Mouse (Mus musculus) cerebellum, adult 11-12 months (tissue): ENCODE results near the gene Gadd45a.
A peak's percentile ranks its signal among the peaks of the same experiment; 100 is the strongest.

ENCODE experiments used
- DNase-seq: peaks from one replicate; pipeline ENCODE4 v3.0.0; 2022

Gadd45a gene

DNA sequence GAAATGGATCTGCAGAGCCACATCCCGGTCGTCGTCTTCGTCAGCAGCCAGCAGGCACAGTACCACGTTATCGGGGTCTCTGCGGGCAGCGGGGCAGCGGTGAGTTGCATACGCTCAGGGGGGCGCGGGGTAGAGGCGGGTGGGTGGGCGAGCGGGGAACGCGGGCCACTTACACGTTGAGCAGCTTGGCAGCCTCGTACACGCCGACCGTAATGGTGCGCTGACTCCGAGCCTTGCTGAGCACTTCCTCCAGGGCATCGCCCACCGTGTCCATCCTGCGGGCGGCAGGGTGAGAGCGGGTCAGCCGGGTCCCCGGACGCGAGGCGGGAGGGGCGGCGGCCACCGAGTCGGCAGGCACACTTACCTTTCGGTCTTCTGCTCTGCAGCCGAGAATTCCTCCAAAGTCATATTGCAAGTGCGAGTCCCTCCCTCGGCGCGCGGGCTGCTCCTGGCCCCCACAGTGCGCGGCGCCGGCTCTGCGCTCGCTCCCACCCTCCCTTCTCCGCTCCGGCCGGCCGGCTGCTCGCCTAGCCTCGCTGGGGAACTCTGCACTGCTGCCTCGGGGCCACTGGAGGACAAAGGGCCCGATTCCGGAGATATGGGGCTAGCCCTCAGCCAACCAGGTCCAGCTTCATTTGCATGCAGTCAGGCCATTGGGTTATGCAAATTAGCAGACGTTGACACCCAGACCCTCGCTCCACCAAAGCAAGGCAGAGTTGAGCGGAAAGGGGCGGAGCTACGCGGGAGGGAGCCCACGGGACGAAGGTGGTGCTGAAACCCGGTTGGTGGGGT, at the start of gene Gadd45a:
TSS of gene Gadd45a (minus strand) at position 621 of the 792 bp plus-strand sequence.
- DNase-seq, result peak; percentile 99

DNA sequence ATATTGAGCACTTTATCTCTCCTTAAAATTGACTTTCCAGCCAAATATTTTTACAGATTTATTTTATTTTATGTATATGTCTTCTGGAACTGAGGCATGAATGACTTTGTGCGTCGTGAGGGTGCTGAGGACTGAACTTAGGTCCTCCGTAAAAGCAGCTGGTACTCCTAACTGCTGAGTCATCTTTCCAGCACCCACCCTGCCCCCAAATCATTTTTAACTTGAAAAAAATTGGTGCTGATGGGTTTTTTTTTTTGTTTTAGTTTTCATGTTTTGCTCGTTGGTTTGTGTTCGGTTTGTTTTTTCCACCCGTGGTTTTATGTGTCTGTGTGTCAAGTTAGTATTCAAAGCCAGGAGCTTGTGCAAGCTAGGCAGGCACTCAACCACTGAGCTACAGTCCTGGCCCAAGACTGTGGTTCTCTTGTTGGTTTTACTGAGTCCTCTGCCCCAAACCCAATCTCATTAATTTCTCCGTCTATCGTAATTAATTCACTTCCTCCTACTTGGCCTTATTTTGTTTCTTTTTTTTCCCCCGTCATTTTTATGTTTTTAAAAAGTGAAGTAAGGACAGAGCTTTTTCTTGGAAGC, 48.7 kb upstream of the Gadd45a start:
- DNase-seq, result no peak

DNA sequence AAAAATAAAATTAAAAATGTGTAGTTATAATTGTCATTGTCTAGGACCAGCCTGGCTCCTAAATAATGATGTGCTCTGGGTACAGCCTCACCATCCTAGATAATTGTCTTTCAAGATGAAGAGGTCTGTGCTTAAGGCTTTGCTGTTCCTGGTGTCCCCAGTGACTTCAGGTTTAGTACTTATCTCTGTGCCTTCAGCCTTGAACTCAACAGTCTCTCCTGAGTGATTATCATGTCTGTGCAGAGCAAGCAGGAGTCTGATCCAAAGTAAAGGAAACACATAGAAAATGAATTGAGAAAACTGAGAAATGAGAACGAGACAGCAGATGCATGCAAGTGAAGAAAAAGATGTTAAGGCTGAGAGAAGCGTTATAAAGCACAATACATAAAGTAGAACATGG, 47.2 kb upstream of the Gadd45a start:
- no peak for DNase-seq

DNA sequence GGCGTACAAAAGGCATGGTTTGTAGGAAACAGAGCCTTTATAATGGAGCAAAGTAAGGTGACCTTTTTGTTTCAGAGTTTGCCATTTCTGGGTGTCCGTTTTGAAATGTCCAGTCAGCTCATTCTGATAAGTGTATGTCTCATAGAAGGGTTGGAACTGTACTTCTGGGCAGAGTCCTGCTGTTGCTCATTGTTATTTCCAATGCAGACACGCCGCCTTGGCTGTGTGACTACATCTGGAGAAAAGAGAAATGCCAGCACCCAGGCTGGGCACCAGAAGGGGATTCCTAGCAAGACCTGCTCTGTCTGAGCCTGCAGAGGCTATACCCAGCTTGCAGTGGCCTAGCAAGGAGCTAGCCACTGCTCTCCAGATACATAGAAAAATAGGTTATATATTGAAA, 43.9 kb upstream of the Gadd45a start:
- DNase-seq, result no peak

DNA sequence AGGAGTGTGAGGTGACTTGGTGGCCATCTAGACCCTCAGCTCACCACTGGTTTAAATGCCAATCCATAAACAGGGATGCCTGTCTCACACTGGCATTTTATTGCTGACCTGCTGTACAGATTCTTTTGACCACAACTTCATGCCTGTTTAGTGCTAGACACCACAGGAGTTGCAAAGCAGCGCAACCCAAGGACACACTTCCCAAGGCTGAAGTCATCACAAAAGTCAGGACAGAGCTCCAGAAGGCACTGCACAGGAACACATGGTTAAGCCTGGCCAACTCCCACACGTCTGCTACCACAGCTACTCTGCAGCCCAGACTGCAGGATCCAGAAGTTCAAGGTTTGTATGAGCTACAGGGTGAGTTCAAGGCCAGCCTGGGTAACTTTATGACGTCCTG, 40.8 kb upstream of the Gadd45a start:
- DNase-seq, result no peak

DNA sequence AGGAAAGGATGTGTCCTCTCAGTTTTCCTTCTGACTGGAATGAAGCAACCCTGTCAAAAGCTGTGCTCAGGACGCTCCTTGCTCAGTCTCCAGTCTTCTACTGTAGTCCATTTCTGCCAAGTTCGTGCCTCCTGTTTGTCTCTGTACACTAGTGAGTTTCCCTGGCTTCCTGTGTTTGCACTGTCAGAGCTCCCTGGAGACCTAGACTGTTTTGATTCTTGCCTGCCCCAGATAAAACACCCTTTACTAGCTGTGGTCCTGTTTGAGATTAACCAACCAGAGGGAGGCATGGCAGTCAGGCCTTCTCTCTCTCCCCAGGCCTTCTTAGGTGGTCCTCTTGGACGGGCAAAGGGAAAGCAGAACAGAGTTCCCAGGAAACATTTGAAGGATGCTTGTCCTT, 40.2 kb upstream of the Gadd45a start:
- DNase-seq, result no peak

DNA sequence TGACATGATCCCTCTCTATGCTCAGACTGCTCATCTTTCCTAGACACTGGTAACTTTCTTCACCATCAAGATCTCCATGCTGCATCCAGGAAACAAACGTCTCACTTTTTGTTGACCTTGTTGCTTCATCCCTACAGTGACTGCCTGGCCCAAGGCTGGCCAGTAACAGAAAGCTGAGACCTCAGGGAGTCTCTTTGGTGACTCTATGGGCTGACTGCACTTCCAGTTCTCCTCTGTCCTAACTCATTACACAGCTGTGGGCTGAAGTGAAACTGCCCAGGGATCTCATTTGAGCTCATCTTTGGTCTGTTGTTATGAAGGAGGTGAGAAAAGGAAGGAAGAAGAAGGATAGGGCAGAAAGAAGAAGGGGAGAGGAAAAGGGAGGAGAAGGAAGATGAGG, 39.1 kb upstream of the Gadd45a start:
- no peak for DNase-seq

DNA sequence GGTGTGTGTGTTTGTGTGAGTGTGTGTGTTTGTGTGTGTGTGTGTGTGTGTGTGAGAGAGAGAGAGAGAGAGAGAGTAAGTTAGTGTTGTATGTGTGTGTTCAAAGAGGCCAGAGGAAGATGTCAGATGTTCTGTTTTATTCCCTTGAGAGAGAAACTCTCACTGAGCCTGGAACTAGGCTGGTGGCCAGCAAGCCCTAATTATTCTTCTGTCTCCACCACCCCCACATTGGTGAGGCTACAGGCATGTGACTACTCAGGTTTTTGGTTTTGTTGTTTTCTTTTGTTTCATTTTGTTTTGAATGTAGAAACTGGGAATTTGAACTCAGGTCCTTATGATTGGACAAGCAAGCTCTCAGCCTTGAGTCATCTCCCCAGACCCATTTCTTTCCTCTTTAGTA, 37.6 kb upstream of the Gadd45a start:
- no peak for DNase-seq

DNA sequence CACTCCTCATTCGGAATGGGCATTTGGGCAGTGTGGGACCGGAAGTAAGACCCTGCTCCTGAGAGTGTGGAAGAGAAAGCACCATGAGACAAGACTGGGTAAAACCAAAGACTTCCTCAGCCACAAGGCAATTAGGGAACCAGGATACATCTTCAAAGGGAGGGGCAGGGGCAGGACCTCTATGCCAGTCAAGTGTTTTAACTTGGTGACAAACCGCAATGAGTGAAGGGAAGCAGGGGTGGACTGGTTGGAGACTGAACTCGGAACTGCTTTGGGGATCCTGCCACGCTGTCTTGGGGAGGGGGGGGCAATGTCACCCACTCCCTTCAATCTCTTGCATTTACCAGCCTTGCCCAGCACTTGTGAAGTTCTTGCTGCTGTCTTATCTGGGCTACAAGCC, 36.7 kb upstream of the Gadd45a start:
- DNase-seq, result no peak

DNA sequence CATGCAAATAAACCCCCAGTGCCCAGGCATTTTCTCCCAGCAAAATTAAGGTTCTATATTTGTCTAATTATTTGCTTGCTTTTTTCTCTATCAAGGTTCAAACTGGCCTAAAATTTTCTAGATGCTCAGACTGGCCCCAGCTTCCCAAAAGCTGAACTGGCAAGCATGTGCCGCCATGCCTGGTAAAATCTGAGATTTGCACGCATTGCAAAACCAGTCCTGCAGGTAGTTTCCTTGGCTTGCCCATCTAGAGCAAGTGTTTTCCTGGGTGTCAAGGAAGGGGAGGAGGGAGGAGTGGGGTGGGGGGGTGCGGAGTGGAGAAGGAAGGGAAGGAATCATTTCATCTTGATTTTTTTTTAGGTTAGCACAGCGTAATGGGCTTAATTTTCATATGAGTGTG, 36.2 kb upstream of the Gadd45a start:
- DNase-seq, result no peak

DNA sequence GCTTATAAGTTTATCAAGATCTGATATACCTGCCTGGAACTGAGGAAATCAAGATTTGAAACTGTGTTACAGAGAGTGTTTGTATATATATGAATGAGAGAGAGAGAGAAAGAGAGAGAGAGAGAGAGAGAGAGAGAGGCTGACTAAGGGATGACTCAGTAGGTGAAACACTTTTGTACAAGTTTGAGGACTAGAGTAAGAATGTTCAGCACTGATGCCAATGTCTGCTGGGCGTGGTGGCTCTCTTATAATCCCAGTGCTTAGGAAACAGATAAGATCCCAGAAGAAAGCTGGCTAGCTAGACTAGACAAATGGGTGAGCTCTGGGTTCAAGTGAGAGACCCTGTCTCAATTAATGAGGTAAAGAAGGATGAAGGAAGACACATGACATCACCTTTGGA, 34.4 kb upstream of the Gadd45a start:
- no peak for DNase-seq

DNA sequence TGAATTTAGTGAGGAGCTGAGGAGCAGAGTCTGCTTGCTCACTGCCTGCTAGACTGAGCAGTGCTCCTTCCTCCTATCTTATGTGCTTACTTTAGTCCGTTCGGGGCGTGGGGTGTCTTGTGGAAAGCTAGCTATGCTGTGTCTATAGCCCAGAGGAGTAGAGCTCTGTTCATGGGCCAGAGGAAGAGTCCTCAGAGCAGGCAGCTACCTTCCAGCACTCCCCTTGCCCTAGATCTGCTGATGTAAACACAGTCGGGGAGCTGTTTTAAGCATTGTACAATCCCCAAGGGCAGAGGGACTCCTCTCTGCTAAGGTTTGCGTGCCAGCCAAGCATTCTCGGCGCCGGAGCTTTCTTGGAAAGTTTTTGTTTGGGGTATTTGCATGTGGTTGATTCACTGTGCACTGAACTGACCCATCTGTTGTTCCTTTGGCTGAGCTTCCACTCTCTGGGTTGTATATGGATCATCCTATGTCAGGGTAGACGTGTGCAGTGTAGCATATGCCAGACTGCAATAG, 32.6 kb upstream of the Gadd45a start:
- DNase-seq, result peak; percentile 10

DNA sequence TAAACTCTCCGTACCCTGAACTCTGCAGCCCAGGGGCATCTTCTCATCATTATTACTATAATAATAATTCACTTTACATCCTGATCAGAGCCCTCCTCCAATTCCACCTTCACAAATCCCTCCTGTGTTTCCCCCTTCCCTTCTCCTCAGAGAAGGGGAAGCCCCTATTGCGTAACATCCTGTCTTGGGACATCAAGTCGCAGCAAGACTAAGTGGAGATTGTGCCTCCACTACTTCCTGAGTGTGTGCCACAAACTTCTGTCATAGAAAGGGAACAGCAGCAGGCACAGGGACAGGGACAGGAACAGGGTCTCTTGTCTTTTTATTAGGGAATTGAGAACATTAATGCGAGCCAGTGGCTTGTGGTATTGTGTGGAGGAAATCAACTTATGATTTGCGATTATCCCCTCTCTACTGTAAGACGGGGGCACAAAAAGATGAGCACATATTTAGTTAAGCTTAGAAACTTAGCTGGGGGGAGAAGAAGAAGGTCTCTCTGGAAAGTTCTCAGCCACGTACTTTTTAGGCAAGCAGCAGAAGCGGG, 32.0 kb upstream of the Gadd45a start:
- no peak for DNase-seq

DNA sequence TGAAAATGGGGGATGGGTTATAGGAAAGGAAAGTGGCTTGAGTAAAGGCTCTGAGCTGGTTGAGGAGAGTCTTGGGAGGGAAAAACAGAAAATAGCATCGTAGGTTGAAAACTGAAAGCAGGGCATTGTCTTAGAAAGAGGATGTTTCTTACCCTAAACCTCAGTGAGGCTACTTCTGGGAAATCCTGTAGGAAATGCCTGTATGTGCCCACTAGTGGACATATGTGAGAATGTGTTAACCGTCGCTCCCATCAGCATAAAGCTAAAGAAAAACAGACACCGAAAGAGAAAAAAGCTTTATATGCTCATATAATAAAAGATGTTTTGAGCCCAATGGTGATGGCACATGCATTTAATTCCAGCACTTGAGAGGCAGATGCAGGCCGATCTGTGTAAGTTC, 22.8 kb upstream of the Gadd45a start:
- no peak for DNase-seq

DNA sequence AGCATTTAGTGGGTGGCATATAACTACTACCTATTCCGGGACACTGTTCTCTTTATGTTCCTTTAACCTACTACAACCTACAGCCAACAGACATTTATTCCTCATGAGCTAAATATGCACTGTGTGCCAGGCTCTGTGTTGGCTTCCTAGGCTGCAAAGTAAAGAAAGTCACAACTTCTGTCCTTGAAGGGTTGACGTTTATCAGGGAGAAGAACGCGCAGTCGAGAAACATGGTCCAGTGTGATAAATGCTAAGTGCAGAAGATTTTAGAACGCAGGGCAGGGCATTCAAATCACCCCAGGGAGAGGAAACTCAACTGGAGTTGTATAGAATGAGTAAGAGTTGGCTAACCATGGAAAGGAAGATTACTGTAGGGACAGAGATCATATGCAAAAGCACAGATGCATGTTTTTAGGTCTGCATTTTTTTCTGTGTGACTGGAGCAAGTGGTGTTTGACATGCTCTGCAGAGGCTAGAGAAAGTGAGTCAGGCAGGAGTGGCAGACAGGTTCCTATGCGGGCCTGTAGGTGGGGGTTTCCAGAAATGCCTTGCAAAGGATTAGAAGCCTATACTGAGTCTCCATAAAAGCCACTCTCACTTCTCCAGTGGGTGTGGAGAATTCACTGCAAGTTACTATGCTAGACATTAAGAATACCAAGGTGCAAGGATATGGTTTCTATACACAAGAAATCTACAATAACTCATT, 20.9 kb upstream of the Gadd45a start:
- no peak for DNase-seq

DNA sequence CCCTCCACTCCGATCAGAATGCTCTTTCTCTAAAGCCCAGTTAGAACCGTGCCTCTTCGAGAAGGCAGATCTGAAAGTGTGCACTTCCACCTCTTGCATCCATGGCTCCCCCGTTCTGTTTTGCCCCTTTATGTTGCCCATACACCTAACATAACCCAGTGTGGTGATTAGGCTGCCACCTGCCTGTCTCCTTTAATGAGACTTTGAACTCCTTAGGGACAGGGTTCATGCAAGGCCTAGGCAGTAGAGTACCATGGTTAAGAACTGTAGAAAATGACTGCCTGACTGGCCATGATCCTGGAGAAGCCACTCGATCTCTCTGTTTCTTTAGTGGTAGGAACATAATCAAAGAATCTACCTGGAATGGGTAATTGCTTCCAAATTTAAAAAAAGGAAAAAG, 20.3 kb upstream of the Gadd45a start:
- no peak for DNase-seq

DNA sequence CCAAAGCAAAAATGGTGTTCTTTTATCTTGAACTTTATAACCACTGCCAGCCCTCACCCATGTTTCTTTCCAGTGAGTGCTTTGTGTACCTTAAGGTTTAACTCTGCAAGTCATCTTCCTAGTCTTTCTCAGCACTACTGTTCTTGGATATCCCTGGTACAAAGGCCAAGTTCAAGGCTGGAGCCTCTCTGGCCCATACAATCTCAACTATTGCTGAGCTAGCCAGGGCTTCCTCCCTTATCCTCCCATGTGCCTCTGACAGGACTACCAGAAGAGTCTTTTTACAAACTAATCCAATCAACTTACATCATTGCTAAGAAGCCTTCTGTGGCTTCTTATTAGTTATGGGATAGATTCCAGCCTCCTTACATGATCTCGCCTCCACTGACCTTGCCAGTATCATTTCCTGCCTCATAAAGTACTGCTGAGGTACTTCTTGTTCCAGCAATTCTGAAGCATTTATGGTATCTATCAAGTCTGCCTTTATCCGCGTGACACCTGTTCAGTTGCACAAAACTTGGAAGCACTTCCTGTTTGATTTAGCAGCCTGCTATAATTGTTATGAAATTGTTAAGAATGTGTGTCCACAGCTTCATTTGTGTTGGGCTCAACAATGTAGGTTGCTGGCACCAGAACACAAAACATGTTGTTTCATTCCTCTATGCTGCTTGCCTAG, 19.8 kb upstream of the Gadd45a start:
- DNase-seq, result no peak

DNA sequence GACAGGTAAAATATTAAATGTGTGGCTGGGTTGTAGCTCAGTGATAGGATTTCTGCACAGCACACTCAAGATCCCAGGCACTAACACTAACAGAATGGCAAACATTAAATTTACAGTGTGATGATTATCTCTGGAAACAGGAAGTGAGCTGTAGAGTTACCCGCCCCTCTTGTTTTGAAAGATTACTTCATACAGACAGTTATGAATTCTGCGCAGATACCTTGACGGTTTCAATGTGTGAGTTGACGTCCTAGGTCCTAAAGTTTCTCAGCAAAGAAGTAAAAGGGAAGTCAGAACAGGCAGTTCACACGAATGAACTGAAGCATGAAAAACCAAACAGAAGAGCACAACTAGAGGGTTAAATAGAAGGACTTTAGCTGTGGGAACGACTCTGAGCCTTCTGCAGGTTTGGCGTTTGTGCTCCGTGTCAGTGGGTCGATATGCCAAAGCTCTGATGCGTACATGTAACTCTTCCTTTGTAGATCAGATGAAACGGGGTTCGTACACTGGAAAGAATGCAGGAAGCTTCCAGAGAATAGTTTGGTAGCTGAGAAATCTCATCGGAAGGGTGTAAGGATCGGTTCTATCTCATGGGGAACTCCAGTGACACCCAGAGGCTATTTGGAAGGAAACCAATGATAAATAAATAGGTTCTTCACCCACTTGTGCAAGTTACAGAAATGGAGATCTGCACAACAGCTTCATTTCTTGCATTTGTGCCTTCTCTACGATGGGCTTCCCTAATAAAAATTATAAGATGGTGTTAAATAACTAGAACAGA, 19.0 kb upstream of the Gadd45a start:
- DNase-seq, result no peak

DNA sequence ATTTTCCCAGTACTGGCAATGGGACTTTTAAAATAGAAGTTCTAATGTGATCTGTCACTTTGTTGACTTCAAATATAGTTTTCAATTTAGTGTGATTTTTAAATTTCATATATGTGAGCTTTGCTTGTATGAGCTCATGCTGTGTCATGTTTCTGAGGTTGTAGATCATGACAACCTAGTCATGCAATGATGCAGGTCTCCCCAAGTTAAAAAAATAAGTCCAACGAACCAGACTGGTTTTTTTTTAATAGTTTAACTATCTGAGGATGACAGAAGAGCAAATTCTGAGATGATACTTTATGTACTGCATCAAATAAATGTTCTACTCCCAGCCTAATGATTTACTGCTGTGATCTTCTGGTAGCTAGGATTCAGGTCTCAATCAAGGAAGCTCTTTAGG, 12.8 kb upstream of the Gadd45a start:
- no peak for DNase-seq

DNA sequence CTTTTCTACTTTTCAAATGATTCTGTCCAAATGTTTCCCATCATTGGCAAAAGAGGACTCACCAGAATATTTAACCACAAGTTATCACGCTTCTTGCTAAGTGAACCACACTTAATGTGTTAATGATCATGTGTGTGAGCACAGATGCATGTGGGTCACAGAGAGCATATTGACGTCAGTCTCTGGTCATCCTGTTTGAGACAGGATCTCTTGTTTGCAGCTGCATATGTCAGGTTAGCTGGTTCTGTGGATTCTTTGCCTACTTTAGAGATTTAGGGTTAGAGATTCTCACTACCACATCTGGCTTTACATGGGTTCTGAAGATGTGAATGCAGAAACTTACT, 12.4 kb upstream of the Gadd45a start:
- DNase-seq, result no peak

DNA sequence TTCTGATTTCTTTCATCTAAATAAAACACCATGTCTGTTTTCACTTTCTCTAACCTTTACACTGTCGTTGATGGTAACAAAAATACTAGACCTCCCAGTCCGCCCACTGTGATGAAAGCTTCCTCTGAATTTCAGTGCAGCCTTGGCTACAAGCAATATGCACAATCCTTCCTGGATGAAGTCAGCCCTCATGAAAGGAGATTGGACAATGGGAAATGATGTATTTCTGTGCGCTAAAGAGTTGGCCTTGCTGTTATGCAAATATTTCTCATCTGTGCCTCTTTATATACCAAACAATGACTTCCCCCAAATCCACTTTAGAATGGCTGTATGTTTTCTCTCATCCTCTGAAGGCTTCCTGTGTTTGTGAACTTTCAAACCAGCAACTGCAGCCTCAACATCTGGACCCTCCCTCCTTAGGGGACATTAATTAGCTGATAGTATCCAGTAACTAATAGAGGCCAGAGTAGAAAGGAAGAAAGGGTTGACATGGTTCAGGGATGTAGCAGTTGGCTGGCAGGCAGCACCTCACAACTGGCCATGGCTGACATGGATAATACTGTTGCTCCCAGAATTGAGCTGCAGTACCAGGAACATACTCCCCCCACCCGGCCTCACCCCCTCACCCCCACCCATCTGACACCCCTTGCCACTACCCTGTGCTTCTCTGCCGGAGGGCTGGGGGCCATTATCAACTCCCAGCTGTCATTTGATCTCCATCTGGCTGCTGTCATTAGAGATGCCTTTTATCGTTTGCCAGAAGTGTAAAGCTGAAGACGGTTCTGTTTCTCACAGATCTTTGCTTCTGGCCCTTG, 11.8 kb upstream of the Gadd45a start:
- DNase-seq, result no peak
